Mouse (Mus musculus) adrenal gland, postnatal 4 days (tissue): ENCODE results near the gene Lrrc9. TPM values are rescaled to one million over a fixed set of nuclear protein-coding genes. Genes with fewer than 3 reads are reported as not detected.

Experiments used
- DNase-seq, 2 experiments: peaks; one replicate each; pipeline ENCODE4 v3.0.0; 2021 to 2022; ENCODE audit warnings: low spot score in 2 of 2, mixed read lengths in 2 of 2
- total RNA-seq, 2 experiments: library from RNA; stranded (reverse); gene quantifications; 2 replicates each; pipeline ENCODE4 v1.2.3; 2021

Gene Lrrc9
- total RNA-seq, 2 experiments from 2014 or later = 1.9 to 2.4 TPM

DNA sequence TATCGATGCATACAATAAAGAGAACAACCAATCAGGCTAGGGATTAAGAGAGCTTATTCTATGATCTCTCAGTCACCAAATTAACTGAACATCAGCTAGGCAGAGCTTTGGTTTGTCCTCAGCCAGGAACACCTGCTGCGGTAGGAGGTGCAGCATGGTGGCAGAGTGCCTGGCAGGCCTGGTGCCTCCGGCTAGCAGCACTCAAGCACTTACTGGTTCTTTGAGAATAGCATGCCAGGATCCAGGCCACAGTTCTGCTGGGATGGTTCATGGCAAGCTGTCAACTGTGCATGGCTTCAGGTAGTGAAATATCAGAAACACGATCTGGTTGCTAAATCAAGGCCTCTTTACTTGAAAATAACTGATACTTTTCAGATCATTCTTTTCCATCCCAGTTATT is 26.1 kb downstream of the Lrrc9 start:
- no peak for DNase-seq

GRCm38 (mm10) chr12:72476773-72477450 is 35.2 kb downstream of the Lrrc9 start:
- DNase-seq = peak in 1 of 2 experiments; percentile 31

DNA sequence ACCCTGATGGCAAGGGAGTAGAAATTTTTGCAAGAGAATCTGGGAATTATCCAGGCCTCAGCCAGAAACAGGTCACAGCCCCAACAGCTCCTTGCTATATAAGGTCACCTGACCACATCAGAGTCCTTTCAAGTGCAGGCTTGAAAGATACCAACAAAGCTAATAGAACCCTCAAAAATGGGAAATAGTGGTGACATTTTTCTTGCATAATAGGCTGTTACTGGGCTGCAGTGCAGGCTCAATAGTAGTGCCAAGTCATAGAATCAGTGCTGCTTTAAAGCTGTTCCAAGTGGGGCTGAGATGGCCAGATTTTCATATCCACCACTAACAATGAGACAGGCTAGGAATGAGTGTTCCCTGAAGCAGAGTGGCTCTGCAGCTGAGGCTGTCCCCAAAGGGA is 40.6 kb downstream of the Lrrc9 start:
- DNase-seq = no peak

GRCm38 (mm10) chr12:72484872-72485271 is 43.2 kb downstream of the Lrrc9 start:
- no peak for DNase-seq

DNA sequence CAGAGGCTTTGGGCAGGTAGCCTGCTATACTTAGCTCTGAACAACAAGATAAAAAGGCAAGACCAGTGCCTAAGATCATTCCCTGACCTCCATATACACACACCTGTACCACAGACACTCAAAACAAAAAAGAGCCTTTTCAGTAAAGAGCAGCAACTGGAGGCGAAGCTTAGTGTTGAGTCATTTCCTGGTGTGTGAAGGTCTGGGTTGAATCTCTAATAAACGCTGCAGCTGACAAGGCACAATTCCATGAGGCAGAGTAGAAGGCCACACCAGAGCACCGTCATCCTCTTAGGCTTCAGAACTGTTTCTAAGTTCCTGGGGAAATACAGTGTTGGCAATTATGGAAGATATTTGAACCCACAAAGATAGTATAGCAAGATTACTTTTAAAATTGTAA is 45.8 kb downstream of the Lrrc9 start:
- DNase-seq = no peak

DNA sequence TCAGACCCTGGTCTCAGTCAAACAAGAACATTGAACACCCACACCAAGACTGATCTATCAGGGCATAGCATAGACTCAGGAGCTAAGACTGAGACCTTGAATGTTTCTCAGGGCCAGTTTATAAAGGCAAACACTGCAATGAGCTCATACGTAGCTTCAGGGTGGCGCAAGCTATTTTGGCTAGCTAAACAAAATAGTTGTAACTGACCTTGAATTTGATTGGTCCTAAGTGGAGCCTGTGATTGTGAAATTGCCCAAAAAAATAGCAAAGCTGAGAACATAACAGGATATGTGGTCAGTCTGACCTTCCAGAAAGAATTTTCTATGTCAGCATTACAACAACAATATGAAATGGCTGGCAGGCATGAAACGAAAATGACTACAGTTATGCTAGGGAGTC is 48.3 kb downstream of the Lrrc9 start:
- no peak for DNase-seq

- DNase-seq = no peak
Observed at GRCm38 (mm10) chr12:72491063-72491719, 49.5 kb downstream of the Lrrc9 start.

DNA sequence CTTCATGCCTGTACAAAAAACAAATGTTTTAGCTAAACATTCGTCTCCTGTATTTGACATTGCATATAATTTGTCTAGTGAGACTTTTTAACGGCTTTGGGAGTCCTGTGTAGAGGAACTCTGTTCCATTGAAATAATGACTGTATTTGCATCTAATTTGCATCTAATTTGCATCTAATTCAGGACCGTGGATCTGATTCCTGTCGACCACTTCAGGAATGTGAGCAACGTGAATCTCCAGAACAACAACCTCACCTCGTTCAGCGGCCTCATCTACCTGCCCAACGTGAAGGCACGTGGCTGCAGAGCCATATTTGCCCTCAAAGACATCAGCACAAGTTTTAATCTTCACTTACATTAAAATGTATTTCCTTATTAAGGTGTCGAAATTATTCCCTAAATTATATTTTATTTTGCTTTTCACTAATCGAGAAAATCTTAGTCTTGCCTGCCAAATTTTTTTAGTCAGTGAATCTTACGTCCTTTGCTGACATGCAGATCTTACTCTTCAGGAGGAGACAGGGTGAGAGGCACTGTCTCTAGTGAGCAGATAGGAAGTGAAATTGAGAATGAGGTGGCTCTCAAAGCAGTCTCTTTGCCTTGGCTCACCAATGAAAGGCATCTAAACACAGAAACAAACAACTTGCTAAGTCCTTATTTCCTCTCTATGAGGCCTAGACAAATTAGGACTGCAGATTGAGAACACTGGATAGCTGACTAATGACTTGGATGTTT is 55.4 kb downstream of the Lrrc9 start:
- DNase-seq = no peak

GRCm38 (mm10) chr12:72509606-72510005 is 67.9 kb downstream of the Lrrc9 start:
- no peak for DNase-seq

DNA sequence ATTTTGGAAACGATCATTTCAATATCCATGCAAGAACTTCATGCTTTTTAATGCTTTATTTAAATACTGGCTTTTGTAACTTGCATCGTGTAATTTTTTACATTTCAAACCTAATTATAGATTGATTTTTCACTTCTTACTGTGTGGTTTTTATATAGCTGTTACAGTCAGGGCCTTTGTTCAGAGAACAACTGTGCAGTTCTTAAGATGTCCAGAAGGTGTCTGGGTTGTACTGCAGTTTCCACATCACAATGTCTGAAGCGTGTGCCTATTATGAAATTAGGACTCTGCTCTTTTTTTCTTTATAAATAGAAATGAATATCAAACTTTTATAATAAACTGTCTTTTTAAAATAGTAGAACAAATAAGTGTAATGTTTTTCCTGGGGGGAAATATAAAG is 73.8 kb downstream of the Lrrc9 start:
- no peak for DNase-seq

GRCm38 (mm10) chr12:72518114-72518728 is 76.6 kb downstream of the Lrrc9 start:
- no peak for DNase-seq

- no peak for DNase-seq
Observed at GRCm38 (mm10) chr12:72519352-72519751, 77.7 kb downstream of the Lrrc9 start.

- DNase-seq = no peak
Observed at GRCm38 (mm10) chr12:72519855-72520254, 78.2 kb downstream of the Lrrc9 start.

DNA sequence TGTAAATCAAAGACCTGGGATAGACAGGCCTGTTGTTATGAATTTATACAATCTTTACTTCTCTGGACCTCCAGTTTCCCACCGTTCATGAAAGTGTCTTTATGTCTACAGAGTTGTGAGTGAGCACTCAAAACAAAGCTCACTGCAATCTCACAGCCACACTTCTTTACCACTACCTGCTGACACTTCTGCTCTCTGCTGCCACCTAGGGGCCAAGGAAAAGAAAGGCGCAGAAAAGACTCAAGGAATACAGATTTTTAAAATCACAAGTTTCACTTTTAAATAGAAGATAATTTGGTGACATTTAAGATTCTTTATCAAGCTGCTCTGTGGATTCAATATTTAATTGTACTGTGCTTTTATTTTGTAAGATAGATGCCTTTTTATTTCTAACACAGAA is 79.0 kb downstream of the Lrrc9 start:
- DNase-seq = peak; percentile 21 to 37

- DNase-seq = no peak
Observed at GRCm38 (mm10) chr12:72525588-72525987, 83.9 kb downstream of the Lrrc9 start.

DNA sequence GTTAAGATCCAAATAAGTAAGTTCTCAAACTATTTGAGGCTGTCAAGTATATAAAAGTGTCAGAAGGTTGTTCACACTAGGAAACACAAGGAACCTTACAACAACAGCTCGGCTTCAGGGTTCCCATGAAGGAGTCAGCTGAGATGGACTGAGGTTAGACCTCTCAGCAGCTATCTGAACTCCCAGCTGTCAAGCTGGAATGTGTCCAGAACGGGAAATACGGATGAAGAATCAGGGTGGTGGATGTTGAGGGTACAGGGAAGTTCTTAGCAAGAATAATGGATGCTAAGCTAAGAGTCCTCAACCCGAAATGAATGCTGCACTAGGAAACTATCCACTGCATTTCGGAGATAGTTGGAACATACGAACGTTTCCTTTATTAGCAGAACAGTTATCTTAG is 90.6 kb downstream of the Lrrc9 start:
- DNase-seq = no peak

DNA sequence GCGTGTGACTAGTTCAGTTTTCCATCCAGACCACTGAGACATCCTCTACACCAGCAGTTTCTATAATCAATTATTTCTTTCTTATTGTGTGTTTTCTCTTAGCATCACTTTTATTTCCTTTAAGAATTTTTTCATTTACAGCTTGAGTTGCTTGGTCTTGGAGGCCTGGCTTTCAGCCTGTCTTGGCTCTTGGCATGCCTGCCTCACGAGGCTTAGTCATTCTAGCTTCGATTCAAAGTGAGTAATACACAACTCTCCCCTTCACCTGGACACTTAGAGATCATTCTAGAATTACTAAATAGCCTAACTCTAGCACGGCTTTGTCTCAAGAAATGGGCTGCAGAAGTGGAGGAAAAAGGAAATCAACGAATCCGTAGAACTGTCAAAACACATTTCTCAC is 92.3 kb downstream of the Lrrc9 start:
- DNase-seq = no peak

GRCm38 (mm10) chr12:72535599-72535998 is 93.9 kb downstream of the Lrrc9 start:
- no peak for DNase-seq

DNA sequence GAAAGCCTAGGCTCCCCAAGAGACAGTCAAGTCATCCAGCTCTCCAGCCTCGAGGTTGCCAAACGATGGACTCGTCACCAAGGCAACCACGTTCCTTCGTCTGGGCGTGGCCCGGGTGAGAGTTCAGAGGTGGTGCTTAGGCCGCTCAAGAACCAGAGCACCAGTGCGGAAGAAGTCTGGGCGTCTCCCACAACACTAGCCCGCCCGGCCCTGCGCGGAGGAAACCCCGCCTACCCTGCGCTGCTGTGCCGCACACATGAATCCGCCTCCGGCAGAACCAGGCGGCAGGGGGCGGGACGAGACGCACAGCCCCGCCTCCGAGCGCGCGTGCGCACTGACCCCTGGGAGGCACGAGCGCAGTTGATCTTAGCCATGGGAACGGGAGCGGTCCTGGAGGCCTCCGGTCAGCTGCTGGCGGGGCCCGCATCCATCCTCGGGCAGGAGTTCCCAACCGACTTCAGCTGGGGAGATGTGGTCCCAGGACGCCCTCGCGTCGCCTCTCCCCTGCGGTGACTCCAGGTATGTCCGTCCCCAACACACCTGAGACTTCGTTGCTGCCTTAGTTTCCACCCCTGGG is 94.4 kb downstream of the Lrrc9 start, which contains the start of gene Pcnx4:
TSS of gene Pcnx4 (plus strand) at position 363 of the 577 bp plus-strand sequence.
- peak; percentile 92 to 96 for DNase-seq

DNA sequence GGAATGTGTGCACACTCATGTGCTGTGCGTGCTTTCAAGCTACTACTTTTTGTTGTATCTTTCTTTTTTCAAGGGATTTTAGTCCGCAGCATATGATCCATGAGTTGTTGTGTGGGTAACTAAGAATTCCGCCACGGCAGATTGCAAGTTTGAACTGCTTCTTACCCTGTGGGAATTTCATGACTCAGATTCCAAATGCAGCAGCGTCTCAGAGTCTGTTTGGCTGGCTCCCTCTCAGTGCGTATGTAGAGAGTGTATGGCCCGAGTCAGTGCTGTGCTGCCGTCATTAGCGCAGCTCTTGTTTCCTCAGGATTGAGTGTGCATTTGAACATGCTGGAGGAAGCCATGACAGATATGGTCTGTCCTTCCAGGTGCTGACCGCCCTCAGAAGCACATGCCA is 96.9 kb downstream of the Lrrc9 start:
- DNase-seq = no peak

GRCm38 (mm10) chr12:72554347-72554746 is 112.7 kb downstream of the Lrrc9 start:
- DNase-seq = no peak
